Mouse (Mus musculus): Measurements from ENCODE around the gene Adtrp. TPM values are rescaled to one million over a fixed set of nuclear protein-coding genes. Genes with fewer than 3 reads are reported as not detected.

The Adtrp gene
- polyA plus RNA-seq, 1 experiment, result not detected

GRCm38 (mm10) chr13:41844071-41844470 is 3.4 kb downstream of the Adtrp start:
- H3K4me1 ChIP-seq, result no peaks in the 10 kb centered on the region

DNA sequence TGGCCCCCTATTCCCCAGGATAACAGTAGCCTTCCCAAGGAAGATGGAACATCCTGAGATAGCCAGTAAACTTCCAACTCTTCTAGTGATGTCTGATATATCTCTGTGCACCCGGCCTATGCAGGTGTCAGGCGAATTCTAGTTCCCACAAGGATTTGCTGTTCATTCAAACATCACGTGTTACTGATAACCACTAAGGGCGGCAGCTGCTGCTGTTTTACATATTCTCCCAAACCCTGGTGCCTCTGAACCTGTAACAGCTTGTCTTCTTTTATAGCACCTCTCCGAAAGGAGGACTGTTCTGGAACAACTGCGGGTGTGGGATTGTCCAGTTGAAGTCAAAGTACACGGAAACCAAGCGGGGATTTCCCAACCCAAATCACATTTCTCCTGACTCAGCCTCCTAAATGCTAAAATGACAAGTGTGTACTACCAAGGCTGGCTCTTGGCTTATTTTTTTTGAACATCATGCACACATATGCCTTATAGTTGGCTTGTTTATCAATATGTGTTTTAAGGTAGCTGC is 13.8 kb downstream of the Adtrp start:
- Histone ChIP-seq H3K27me3 (replicated peaks) (no peaks in the 10 kb centered on the region), H3K4me3 (replicated peaks) (no peak overlapping the region), H3K36me3 (replicated peaks; ENCODE audit: low read length) (no peaks in the 10 kb centered on the region), H3K4me1 (no peaks in the 10 kb centered on the region), H3K9me3 (no peaks in the 10 kb centered on the region)
- TF ChIP-seq GATA1 (IDR thresholded peaks at IDR 0.05; ENCODE audit: borderline replicate concordance, low read length) (no peak), FLI1 (IDR thresholded peaks at IDR 0.05; ENCODE audit: low read length) (no peak)

More at GRCm38 (mm10) chr13:41844071-41844470, 3.4 kb downstream of the Adtrp start:
- H3K9me3 ChIP-seq, result peaks cover 5% of the 10 kb centered on the region; the same call in 1 of the 2 replicates
- TF ChIP-seq GATA1 (IDR thresholded peaks at IDR 0.05; ENCODE audit: borderline replicate concordance, low read length) (no peak), FLI1 (IDR thresholded peaks at IDR 0.05; ENCODE audit: low read length) (no peak)
- peaks cover 2% of the 10 kb centered on the region for H3K27me3 ChIP-seq (replicated peaks)
- H3K4me3 ChIP-seq (replicated peaks), result no peak overlapping the region
- H3K36me3 ChIP-seq (replicated peaks; ENCODE audit: low read length), result no peaks in the 10 kb centered on the region

GRCm38 (mm10) chr13:41828296-41828754 is 19.2 kb downstream of the Adtrp start:
- no peak for TF ChIP-seq FLI1 (IDR thresholded peaks at IDR 0.05; ENCODE audit: low read length)
- H3K4me3 ChIP-seq (replicated peaks), result no peak overlapping the region
- no peaks in the 10 kb centered on the region for H3K27me3 ChIP-seq (replicated peaks)
- H3K4me1 ChIP-seq, result no peaks in the 10 kb centered on the region
- H3K9me3 ChIP-seq, result peaks cover 3% of the 10 kb centered on the region; the same call in 1 of the 2 replicates
- no peaks in the 10 kb centered on the region for H3K36me3 ChIP-seq (replicated peaks; ENCODE audit: low read length)

DNA sequence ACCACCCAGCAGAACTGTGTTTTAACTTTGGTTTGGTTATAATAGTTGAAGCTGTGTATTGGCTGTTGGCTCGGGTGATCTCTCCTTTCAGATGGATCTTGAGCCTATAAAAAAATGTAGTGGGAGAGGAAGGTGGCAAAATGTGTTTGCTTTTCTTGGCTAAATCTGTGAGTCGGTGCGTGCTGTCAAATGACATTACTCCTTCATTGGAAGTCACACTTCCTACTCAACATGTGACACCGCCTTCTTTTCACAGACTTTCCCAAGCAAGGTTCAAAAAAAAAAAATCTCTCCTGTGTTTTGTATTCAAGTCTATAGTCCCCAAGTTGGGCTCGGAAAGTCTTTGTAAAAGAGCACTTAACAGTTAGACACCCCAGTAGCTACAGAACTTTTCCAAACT is 19.9 kb downstream of the Adtrp start:
- H3K36me3 ChIP-seq (replicated peaks; ENCODE audit: low read length), result no peaks in the 10 kb centered on the region
- H3K27me3 ChIP-seq (replicated peaks), result no peaks in the 10 kb centered on the region
- no peak overlapping the region for H3K4me3 ChIP-seq (replicated peaks)
- TF ChIP-seq GATA1 (IDR thresholded peaks at IDR 0.05; ENCODE audit: borderline replicate concordance, low read length) (no peak), FLI1 (IDR thresholded peaks at IDR 0.05; ENCODE audit: low read length) (no peak)
- peaks cover 3% of the 10 kb centered on the region; the same call in 1 of the 2 replicates for H3K9me3 ChIP-seq
- no peaks in the 10 kb centered on the region for H3K4me1 ChIP-seq

DNA sequence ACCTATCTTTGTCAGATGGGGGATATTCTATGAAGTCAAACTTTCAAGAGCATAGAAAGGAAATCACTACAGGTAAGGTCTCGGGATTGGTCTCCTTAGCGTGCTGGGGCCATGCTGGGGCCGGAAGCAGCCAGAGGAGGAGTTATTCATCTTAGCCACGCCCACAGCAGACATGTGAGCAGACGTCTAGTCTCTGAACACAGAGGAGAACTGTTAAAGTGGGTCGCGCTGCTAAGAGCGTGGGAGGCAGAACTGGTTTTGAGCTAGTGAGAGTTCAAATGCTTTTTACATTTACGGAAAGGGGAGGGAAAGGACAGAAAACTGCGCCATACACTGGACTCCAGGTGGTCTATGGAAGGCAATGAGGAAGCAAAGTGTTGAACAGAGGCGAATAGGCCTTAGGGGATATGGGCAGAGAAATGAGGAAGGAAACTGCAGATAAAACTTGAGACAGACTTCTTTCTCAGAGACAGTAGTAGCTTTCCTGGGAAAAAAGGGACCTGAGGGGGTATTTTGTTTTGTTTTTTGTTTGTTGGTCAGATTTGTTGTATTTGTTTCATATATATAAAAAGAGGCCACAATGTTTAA is 22.0 kb downstream of the Adtrp start:
- Histone ChIP-seq H3K36me3 (replicated peaks; ENCODE audit: low read length) (no peaks in the 10 kb centered on the region), H3K9me3 (peaks cover 3% of the 10 kb centered on the region; the same call in 1 of the 2 replicates), H3K4me1 (no peaks in the 10 kb centered on the region), H3K4me3 (replicated peaks) (no peak overlapping the region), H3K27me3 (replicated peaks) (no peaks in the 10 kb centered on the region)
- TF ChIP-seq FLI1 (IDR thresholded peaks at IDR 0.05; ENCODE audit: low read length), result no peak
- no peak for TF ChIP-seq GATA1 (IDR thresholded peaks at IDR 0.05; ENCODE audit: borderline replicate concordance, low read length)

DNA sequence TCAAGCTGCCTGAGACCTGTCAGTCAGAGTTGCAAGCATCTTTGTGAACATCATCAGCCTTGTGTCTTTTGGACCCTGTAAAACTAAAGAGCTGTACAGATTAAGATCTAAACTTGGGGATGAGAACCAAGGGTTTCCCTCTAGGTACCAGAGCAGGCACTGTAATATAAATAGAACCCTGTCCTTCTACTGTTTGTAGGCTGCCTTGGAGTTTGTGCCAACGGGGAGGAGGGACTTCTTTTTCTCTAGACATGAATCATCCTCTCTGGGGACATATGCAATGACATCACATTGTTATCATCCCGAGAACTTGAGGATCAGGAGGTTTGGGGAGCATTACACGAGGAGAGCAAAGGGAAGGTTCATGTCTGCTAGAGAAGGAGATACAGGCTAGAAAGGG is 24.4 kb downstream of the Adtrp start:
- no peaks in the 10 kb centered on the region for H3K4me1 ChIP-seq
- TF ChIP-seq FLI1 (IDR thresholded peaks at IDR 0.05; ENCODE audit: low read length) (no peak), GATA1 (IDR thresholded peaks at IDR 0.05; ENCODE audit: borderline replicate concordance, low read length) (no peak)
- H3K4me3 ChIP-seq (replicated peaks), result no peak overlapping the region
- H3K36me3 ChIP-seq (replicated peaks; ENCODE audit: low read length), result no peaks in the 10 kb centered on the region
- H3K27me3 ChIP-seq (replicated peaks), result no peaks in the 10 kb centered on the region
- peaks cover 3% of the 10 kb centered on the region; the same call in 1 of the 2 replicates for H3K9me3 ChIP-seq

GRCm38 (mm10) chr13:41822617-41823016 is 24.9 kb downstream of the Adtrp start:
- TF ChIP-seq FLI1 (IDR thresholded peaks at IDR 0.05; ENCODE audit: low read length) (no peak), GATA1 (IDR thresholded peaks at IDR 0.05; ENCODE audit: borderline replicate concordance, low read length) (no peak)
- H3K4me1 ChIP-seq, result no peaks in the 10 kb centered on the region
- H3K27me3 ChIP-seq (replicated peaks), result no peaks in the 10 kb centered on the region

GRCm38 (mm10) chr13:41822091-41822490 is 25.4 kb downstream of the Adtrp start:
- no peak for TF ChIP-seq GATA1 (IDR thresholded peaks at IDR 0.05; ENCODE audit: borderline replicate concordance, low read length)
- TF ChIP-seq FLI1 (IDR thresholded peaks at IDR 0.05; ENCODE audit: low read length), result no peak
- Histone ChIP-seq H3K36me3 (replicated peaks; ENCODE audit: low read length) (no peaks in the 10 kb centered on the region), H3K4me3 (replicated peaks) (no peak overlapping the region), H3K4me1 (no peaks in the 10 kb centered on the region), H3K27me3 (replicated peaks) (no peaks in the 10 kb centered on the region), H3K9me3 (peaks cover 7% of the 10 kb centered on the region; the same call in 1 of the 2 replicates)

More at GRCm38 (mm10) chr13:41822617-41823016, 24.9 kb downstream of the Adtrp start:
- H3K4me3 ChIP-seq (replicated peaks), result no peak overlapping the region
- H3K36me3 ChIP-seq (replicated peaks; ENCODE audit: low read length), result no peaks in the 10 kb centered on the region
- peaks cover 7% of the 10 kb centered on the region; the same call in 1 of the 2 replicates for H3K9me3 ChIP-seq

- no peaks in the 10 kb centered on the region for H3K4me1 ChIP-seq
- H3K27me3 ChIP-seq (replicated peaks), result no peaks in the 10 kb centered on the region
- TF ChIP-seq FLI1 (IDR thresholded peaks at IDR 0.05; ENCODE audit: low read length) (no peak), GATA1 (IDR thresholded peaks at IDR 0.05; ENCODE audit: borderline replicate concordance, low read length) (no peak)
- no peak overlapping the region for H3K4me3 ChIP-seq (replicated peaks)
- peaks cover 4% of the 10 kb centered on the region; the same call in 1 of the 2 replicates for H3K9me3 ChIP-seq
- H3K36me3 ChIP-seq (replicated peaks; ENCODE audit: low read length), result no peaks in the 10 kb centered on the region
Observed at GRCm38 (mm10) chr13:41820947-41821346, 26.5 kb downstream of the Adtrp start.

DNA sequence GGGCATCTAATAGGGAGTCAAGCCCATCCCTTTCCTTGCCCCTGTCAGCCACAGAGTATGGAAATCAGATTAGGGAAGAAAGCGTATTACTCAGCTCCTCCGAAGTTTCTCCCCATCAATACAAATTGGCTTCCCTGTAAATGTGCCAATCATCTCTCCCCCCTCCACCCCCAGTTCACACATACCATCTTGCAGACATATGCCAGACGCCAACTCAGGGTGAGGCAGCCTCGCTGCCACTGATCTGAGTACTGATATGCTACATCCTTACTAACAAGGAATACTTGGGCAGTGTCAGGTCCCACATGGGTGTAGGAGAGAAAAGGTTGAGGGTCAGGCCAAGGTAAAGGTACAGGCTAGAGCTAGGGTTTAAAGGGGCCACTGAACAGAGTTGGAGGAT is 27.6 kb downstream of the Adtrp start:
- H3K27me3 ChIP-seq (replicated peaks), result no peaks in the 10 kb centered on the region
- H3K4me1 ChIP-seq, result no peaks in the 10 kb centered on the region
- TF ChIP-seq FLI1 (IDR thresholded peaks at IDR 0.05; ENCODE audit: low read length), result no peak
- TF ChIP-seq GATA1 (IDR thresholded peaks at IDR 0.05; ENCODE audit: borderline replicate concordance, low read length), result no peak
- H3K9me3 ChIP-seq, result peaks cover 4% of the 10 kb centered on the region; the same call in 1 of the 2 replicates
- H3K36me3 ChIP-seq (replicated peaks; ENCODE audit: low read length), result no peaks in the 10 kb centered on the region
- H3K4me3 ChIP-seq (replicated peaks), result no peak overlapping the region
